Mouse (Mus musculus): ENCODE data around the gene Med8.

Gene Med8

GRCm38 (mm10) chr4:118409142-118409900 lies at the start of gene Med8, which contains the start of gene Szt2:
Gene Med8, plus strand, starts transcription at chr4:118409337.
Gene Szt2, minus strand, starts transcription at chr4:118409273.
- DNase-seq (ENCODE audit: low spot score): peak; percentile 82

DNA sequence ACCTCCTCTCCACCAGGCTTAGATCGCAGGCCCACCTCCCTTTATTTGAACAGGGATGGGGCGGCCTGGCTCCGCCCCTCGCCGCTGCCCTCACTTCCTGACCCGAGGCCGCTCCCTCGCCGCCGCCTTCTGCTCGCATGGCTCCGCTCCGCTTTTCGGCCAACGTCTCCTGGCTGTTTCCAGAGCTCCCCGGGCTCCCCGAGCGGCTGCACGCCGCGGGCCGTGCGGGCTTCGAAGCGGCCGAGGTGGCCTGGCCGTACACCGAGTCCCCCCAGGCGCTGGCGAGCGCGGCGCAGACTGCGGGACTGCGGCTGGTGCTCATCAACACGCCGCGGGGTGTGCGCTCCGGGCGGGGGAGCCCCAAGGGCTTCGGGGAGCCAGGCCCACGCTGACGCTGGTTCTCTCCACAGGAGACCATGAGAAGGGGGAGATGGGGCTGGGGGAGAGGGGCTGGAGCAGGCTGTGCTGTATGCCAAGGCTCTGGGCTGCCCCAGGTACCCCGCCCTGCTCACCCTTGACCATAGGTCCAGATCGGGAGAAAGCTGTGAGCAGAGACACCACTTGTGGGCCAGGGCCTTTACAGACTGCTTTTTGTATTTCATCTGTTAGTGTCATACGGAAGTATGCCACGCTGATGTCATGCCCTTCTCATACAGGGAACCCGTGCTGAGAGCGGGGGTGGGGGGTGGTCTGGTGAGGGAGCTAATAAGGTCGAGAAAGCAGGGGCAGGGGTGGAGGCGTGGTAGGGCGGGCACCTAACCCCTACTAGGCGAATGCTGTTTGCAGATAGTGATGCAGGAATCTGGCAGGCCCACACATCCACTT lies 49.0 kb upstream of the Med8 start:
- DNase-seq (ENCODE audit: low spot score): peak; percentile 71

DNA sequence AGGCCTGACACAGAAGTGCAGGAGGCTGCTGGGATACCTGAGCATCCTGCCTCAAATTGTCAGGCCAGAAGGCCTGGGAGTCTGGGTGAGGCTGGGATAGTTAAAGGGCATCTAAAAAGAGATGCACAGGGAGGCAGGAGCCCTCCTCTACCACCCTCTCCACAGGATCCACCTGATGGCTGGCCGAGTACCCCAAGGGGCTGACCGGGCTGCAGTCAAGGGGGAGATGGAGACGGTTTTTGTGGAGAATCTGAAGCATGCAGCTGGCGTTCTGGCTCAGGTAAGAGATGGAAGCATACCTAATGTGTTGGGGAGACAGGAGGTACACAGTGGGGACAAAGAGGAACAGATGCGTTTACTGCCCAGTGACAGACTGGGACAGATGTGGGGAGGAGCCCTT lies 47.7 kb upstream of the Med8 start:
- DNase-seq (ENCODE audit: low spot score): no peak

DNA sequence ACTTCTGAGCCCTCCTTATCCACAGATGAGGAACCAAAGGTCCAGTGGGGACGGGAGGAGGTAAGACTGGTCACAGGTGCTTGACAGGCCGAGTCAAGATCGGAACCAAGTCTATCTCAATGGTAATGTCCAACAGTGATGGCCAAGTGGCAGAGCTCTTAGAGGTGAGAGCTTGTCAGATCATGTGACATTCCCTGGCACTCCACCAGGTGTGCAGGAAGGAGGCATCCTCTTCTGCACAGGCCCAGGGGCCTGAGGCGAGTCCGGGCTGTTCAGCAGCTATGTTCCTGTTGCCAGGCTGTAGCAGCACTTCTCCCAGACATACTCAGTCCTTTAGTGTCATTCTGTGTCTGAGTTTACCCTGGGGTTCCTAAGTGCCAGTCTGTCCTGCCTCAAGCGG lies 46.3 kb upstream of the Med8 start:
- no peak for DNase-seq (ENCODE audit: low spot score)

GRCm38 (mm10) chr4:118363985-118364384 lies 45.2 kb upstream of the Med8 start:
- no peak for DNase-seq (ENCODE audit: low spot score)

- no peak for DNase-seq (ENCODE audit: low spot score)
These were observed 44.5 kb upstream of the Med8 start for GRCm38 (mm10) chr4:118364641-118365040.

DNA sequence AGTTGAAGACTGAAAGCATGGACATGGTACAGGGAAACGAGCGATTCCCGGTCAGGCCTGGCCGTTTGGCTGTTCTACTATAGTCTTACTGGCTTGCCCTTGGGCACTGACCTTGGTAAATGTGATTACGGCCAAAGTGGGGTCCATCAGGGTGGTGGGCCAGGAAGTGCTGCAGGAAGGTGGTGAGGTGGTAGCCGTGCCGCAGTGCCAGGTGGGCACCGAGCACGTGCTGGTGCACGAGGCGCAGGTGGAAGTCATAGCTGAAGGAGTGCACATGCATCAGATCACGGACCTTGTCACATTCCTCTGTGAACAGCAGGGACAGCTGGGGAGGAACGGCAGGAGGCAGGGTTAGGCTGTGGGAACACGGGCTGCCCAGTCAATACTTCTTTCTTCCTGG lies 43.1 kb upstream of the Med8 start:
- DNase-seq (ENCODE audit: low spot score): no peak

DNA sequence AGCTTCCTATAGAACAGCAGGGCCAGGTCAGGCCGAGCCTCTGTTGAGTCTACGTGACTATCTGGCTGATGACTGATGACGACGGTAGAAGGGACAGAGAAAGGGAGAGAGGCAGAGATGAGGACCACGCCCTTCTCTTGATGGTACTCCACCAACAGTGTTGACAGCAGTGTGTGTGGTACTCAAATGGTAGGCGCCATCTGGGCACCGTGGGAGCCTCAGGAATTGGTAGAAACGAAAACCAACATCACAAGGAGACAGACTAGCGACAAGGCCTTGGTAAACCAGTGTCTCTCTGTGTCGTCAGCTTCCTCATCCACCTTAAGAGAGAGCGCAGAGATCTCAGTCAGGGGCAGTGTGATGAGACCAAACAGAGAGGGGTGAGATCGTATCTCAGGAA lies 41.6 kb upstream of the Med8 start:
- no peak for DNase-seq (ENCODE audit: low spot score)

DNA sequence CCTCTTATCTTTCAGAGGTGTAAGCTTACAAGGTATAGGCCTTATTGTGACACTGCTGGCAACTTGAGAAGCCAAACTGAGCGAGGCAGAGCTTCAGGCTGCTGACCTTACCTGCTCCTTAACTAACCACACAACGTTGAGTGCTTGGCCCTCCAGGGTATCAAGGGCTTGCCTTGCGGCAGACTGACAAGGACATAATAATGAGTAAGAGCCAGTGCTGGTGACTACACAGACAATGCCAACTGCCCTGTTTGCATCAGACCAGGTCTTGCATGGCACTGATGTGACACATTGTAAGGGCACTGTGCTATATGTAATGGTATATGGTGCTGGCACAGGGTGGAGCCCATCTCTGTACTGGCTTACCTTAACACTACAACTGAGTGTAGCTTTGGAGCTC lies 40.5 kb upstream of the Med8 start:
- DNase-seq (ENCODE audit: low spot score): no peak

DNA sequence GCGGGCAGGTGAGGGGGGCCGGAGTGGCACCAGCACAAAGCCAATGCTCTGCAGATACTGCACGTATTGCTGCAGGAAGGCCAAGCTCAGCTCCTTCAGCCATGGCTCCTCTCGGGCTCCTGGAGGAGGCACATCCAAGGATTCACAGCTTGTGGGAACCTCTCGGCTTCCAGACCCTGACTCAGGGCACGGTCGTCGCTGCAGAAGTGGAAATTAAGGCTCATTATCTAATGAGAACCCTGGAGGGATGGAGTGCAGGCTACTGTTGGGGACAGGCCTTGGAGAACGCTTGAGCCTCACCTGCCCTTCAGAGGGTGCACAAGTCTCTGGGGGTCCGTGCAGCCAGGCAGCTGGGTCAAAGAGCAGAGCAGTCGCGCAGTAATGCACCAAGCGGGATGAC lies 37.3 kb upstream of the Med8 start:
- DNase-seq (ENCODE audit: low spot score): no peak

DNA sequence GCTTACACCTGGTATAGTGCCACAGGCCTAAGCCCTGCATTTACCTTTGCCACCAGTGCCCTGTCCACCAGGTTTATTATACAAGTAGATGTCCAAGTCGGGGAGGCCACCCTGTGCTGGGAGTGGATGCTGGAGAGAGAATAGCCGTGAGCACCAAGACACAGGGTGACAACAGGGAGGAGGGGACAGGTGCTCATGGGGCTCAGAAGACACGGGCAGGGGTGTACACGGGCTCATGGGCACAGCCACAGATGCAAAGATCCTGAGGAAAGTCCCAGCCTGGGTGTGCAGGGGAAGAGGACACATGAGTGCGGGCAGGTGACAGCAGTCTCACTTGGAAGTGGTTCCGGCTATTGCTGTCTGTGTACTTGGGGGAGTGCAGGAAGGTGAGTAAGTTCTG lies 33.1 kb upstream of the Med8 start:
- DNase-seq (ENCODE audit: low spot score): no peak

DNA sequence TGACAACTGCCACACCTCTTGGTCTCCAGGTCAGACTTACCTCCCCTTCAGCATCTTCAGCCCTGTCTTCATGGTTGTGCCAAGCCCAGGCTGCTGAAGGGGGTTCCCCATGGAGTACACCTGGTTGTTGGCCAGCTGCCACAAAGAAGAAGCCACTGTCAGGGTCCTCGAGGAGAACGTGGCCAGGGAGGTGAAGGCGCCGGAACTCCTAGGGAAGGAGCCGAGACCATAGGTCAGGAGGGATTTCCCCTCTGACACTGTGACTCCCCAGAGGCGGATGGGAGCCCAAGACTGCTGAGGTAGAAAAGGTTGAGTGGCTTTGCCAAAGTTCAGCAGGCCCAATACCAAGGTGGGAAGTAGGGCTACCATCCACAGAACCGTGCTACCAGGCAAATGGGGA lies 25.9 kb upstream of the Med8 start:
- no peak for DNase-seq (ENCODE audit: low spot score)

DNA sequence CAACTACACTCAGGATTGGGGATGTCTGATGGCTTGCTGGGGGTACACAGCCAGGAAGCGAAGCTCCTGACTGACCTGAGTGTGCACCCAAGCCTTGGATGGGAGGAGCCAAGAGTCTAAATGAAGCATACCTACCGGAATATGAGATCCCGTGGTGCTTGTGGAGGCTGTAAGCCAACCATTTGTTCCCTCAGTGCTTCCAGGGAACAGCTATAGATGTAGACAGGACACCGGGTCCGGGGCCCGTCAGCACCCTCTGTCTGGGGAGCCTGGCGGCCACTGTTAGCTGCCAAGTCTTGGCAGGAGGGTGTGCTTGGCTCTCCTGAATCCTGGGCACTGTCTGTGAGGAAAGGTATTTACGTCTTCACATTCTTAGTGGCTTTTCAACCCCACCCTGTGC lies 21.8 kb upstream of the Med8 start:
- no peak for DNase-seq (ENCODE audit: low spot score)

DNA sequence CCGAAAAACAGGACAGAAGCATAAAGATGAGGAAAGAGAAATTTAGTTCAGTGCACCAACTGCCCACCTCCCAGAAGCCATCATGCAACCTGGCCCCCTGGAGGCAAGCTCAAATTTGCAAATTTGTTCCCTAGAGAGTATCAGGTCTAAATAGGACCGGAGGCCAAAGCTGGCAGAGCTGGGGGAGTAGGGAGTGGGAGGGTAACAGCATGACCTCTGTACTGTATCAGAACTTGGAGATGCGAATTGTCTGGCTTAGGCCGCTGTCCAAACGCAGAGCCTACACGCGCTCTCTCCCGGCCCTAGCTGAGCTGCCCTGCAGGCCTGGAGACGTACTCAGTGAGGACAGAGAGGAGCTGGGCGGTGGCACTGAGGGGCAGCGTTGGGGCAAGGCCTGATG lies 19.0 kb upstream of the Med8 start:
- DNase-seq (ENCODE audit: low spot score): no peak

DNA sequence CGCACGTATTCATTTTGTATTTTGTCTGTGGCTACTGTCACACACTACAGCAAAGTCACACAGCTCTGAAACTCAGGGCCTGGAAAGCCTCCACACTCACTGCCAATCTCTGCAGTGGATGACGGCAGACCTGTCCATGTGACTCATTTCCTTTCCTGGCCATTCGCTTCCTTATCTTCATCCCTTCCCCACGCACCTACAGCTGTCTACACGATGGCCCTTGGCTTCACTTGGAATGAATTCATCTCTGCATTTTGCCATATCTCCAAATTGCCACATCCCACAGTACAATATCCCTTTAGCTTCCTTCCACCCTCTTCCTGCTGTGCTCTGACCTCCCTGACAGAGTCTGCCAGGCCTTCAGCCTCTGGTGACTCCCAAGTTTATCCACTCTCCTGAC lies 14.6 kb upstream of the Med8 start:
- no peak for DNase-seq (ENCODE audit: low spot score)

GRCm38 (mm10) chr4:118395289-118395688 lies 13.8 kb upstream of the Med8 start:
- DNase-seq (ENCODE audit: low spot score): no peak

DNA sequence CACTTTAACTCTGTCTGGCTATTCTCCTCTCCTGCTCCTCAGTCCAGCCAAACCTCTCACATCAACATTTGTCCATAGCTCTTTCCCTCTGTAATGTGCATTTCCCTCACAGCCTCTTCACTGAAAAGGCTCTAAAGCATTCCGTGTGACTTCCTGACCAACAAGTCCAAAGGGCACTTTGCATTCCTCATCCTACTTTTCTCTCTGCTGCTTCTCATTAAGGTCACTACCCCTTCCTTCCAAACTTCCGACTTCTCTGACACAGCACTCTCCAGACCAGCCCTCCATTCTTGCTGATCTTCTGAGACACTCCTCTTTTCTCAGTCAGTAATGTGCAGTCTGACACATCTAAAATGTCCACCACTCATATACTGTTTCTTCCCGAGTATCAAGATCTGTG lies 12.7 kb upstream of the Med8 start:
- DNase-seq (ENCODE audit: low spot score): no peak

DNA sequence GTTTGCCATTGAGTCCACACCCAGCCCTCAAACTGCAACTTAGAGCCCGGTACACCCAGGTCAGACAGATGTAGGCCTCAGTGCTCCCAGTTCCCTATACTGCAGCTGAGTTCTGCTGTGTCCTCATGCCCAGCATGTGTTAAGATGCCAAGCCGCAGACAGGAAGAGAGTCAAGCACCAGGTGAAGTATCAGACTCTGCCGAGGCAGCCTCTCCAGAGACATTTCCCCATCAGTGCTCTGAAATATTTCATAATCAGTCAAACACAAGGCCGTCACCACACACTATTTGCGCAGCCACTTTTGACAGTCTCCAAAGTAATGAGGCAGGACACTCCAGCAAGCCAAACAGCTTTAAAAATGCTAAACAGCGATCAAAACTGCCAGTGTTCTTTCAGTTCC lies 10.7 kb upstream of the Med8 start:
- DNase-seq (ENCODE audit: low spot score): no peak

DNA sequence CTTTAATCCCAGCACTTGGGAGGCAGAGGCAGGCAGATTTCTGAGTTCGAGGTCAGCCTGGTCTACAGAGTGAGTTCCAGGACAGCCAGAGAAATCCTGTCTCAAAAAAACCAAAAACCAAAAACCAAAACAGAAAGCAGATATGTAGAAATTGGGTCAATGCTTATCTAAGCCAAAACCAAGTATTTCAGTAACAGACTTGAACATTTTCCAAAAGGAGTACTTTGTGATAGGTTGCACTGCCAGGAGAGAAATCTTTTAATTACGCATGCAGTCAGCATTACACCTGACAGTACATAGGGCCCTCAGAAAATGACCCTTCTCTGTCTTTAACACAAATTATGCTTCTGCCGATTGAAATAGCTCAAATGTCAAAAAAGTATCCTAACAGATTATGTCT lies 7.7 kb upstream of the Med8 start:
- DNase-seq (ENCODE audit: low spot score): no peak

GRCm38 (mm10) chr4:118401918-118402317 lies 7.2 kb upstream of the Med8 start:
- DNase-seq (ENCODE audit: low spot score): no peak

- DNase-seq (ENCODE audit: low spot score): no peak
These were observed 6.4 kb upstream of the Med8 start for GRCm38 (mm10) chr4:118402701-118403100.

GRCm38 (mm10) chr4:118410871-118411270 lies 1.7 kb downstream of the Med8 start:
- DNase-seq (ENCODE audit: low spot score): no peak

DNA sequence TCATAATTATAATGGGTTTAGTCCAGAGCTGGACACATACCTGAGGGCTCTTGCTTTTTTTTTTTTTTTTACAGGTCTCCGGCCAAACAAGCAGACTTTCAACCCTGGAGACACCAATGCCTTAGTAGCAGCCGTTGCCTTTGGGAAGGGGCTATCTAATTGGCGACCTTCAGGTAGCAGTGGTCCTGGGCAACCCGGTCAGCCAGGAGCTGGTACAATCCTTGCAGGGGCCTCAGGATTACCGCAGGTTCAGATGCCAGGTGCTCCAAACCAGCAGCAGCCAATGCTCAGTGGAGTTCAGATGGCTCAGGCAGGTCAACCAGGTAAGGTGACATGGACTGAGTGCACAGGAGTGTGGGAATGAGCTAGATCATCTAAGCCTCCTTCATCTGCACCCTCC lies 4.4 kb downstream of the Med8 start:
- DNase-seq (ENCODE audit: low spot score): no peak

DNA sequence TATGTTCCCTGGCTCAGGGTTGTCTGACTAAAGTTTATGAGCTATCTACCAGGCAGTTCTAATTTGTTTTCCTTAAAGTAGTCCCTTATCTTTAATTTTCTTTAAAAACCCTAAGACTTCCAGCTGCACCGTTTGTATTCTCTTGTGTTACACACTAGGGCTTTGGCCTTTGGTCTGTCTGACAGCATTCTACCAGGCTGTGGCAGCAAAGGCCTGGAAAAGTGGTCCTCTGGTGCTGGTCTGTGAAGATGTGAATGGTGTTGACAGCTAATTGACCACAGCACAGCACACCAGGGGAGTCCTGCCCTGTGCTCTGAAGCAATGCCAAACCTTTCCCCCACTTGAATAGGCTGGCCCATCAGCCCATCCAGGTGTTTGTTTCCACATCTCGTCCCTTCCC lies 6.6 kb downstream of the Med8 start:
- no peak for DNase-seq (ENCODE audit: low spot score)

Measured in urinary bladder, postnatal 25 days (tissue).